In genomic region chr6:53319543-53320325, GRCm38 (mm10) we compare ENCODE assay signal across 9 mouse cellular contexts. TPM values are rescaled to one million over a fixed set of nuclear protein-coding genes. Genes with fewer than 3 reads are reported as not detected.
DNase-seq lines count a peak whose midpoint lies in the region.
"Had no signal": no experiment of that assay in that cellular context is flagged by ENCODE, and none has a peak within 500 bp of the region (broad histone marks: within the 10 kb centered on the region; RNA-seq: fewer than 3 reads in every experiment).

No protein-coding gene starts in this region.

- DNase-seq in embryo, embryonic 10 days (ENCODE audit: low spot score), result peak; percentile 13
- no peak for DNase-seq in embryo, embryonic 10.5 days (ENCODE audit: low spot score)
- DNase-seq in urinary bladder, postnatal 25 days (ENCODE audit: low spot score), result peak; percentile 5
- no peak for DNase-seq in urinary bladder, adult 2 months (ENCODE audit: low spot score)
- DNase-seq in layer of hippocampus, adult 8-10 months (ENCODE audit: low spot score in 2 of 2), result peak; percentile 8 to 10
- no peak for DNase-seq in MN1 (ENCODE audit: low spot score)
- no peak for DNase-seq in testis, postnatal 10 days (ENCODE audit: low spot score)
- DNase-seq in natural killer cell, adult 2 months (ENCODE audit: low spot score in 2 of 2), result no peak
- DNase-seq: thymus, adult 18-20 months had no signal

RNA-seq across cellular contexts. Expression of gene Creb5, which starts 32.7 kb away (rescaled TPM):
- 1.9 and 2.6 TPM in 2 replicates for polyA plus RNA-seq in urinary bladder, adult 2 months (2012; rRNA removed)
- 1 to 10 TPM; 4.2 to 7.4 (median 5.0) TPM for total RNA-seq in layer of hippocampus, adult 8-10 months (2022)

Comparison
In these comparisons a context has a peak if more than half of its experiments do, and no peak if none do; other contexts are left out.
1. DNase-seq: peak in embryo, embryonic 10 days (single experiment), urinary bladder, postnatal 25 days (single experiment) and layer of hippocampus, adult 8-10 months (2 of 2); none in embryo, embryonic 10.5 days (single experiment), urinary bladder, adult 2 months (single experiment), MN1 (single experiment), testis, postnatal 10 days (single experiment) and natural killer cell, adult 2 months (0 of 2).